Mouse (Mus musculus) neutrophil, adult 59 days (primary cell): ENCODE measurements around the gene Unc93a. TPM values are rescaled to one million over a fixed set of nuclear protein-coding genes. Genes with fewer than 3 reads are reported as not detected.

Source experiments
- total RNA-seq, 2 experiments: library from RNA; stranded (reverse); gene quantifications; 1 replicate in 1 of 2; 2 replicates in 1 of 2; pipeline ENCODE4 v1.2.4; 2023

Gene Unc93a
- under 1 TPM; 0.22 to 0.71 TPM for total RNA-seq

DNA sequence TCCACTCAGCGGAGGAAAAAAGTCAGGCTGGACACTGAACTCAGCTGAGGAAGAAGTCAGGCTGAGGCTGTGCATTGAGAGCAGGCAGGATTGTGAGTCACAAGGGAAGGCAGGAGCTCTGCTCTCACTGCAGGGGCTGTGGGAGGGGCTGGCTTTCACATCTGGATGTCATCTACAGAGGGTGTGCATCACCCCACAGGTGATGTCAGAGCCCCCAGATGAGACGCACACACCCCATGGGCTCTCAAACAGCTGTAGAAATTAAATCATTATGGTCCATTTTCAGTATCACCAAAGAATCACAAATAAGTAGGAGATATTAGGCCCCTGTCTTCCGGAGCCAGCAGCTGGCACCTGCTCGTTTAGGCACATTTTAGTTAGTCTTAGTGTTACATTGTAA, at the start of gene Unc93a:
TSS of gene Unc93a (minus strand) at position 101 of the 400 bp plus-strand sequence.

GRCm38 (mm10) chr17:13060804-13061203, 70.8 kb downstream of the Unc93a start, which contains the start of gene Tcp10b:
Tcp10b (plus strand) TSS chr17:13061104.

Other genes with a start within 250 kb of the Unc93a start
- gene Pnldc1, start 221.6 kb downstream of the Unc93a start, total RNA-seq, result 1 to 10 TPM in 1 of 2 experiments, not detected in 1; 1.0 TPM
- gene Tcp1, start 216.1 kb downstream of the Unc93a start, total RNA-seq, result 100 to 1,000 TPM in 1 of 2 experiments, 10 to 100 TPM in 1; 91.0 to 105 TPM
- gene Mrpl18, start 215.5 kb downstream of the Unc93a start, total RNA-seq, result 10 to 100 TPM; 47.5 to 48.5 TPM
- not detected for gene Acat3, start 191.2 kb downstream of the Unc93a start, total RNA-seq
- gene Acat2, start 171.1 kb downstream of the Unc93a start, total RNA-seq, result 10 to 100 TPM in 1 of 2 experiments, 1 to 10 TPM in 1; 9.1 to 11.6 TPM
- 10 to 100 TPM; 64.7 to 72.5 TPM for gene Wtap, start 137.6 kb downstream of the Unc93a start, total RNA-seq
- gene Sod2, start 125.0 kb downstream of the Unc93a start, total RNA-seq, result 10 to 100 TPM; 39.6 to 54.0 TPM
- gene Gpr31b, start 79.5 kb downstream of the Unc93a start, total RNA-seq, result under 1 TPM; 0.44 to 0.53 TPM
- gene Tcp10b, start 70.7 kb downstream of the Unc93a start, total RNA-seq, result not detected
- gene Smok2a, start 89.4 kb upstream of the Unc93a start, total RNA-seq, result not detected
- not detected for gene Smok2b, start 98.4 kb upstream of the Unc93a start, total RNA-seq
- not detected for gene Tcp10c, start 222.8 kb upstream of the Unc93a start, total RNA-seq